Mouse (Mus musculus) midbrain, embryonic 11.5 days (tissue): ENCODE measurements around the gene Shh. TPM values are rescaled to one million over a fixed set of nuclear protein-coding genes. Genes with fewer than 3 reads are reported as not detected.

Source experiments
- ATAC-seq: fragments of 200-750 bp; cut with Nextera tagmentation; 2 replicates; pipeline ENCODE4 v1.8.0; 2017; ENCODE audit warnings: moderate TSS enrichment, moderate library complexity; ENCODE audit not compliant: low FRiP score
- DNase-seq: peaks from one replicate; pipeline ENCODE4 v3.0.0; 2015; ENCODE audit warnings: low spot score; ENCODE audit errors: missing footprints
- H3K27ac ChIP-seq: fragments of 300-500 bp; sonication (generic); 2 replicates; pipeline ENCODE4 v1.5.1; 2014; ENCODE audit warnings: low read depth, low read length
- H3K27me3 ChIP-seq: fragments of 300-500 bp; sonication (generic); 2 replicates; pipeline ENCODE4 v1.6.1; 2014; ENCODE audit warnings: mild to moderate bottlenecking, low read length, moderate library complexity, mixed read lengths; ENCODE audit not compliant: control insufficient read depth, insufficient read depth
- H3K36me3 ChIP-seq: fragments of 300-500 bp; sonication (generic); 2 replicates; pipeline ENCODE4 v1.6.1; 2014; ENCODE audit warnings: mild to moderate bottlenecking, low read length, moderate library complexity, mixed read lengths; ENCODE audit not compliant: control insufficient read depth, insufficient read depth
- H3K4me1 ChIP-seq: fragments of 300-500 bp; sonication (generic); 2 replicates; pipeline ENCODE4 v1.6.1; 2014; ENCODE audit warnings: low read length; ENCODE audit not compliant: control insufficient read depth, insufficient read depth
- H3K4me2 ChIP-seq: fragments of 300-500 bp; sonication (generic); 2 replicates; pipeline ENCODE4 v1.6.1; 2014; ENCODE audit warnings: mild to moderate bottlenecking, moderate library complexity
- H3K4me3 ChIP-seq: fragments of 300-500 bp; sonication (generic); 2 replicates; pipeline ENCODE4 v1.5.1; 2014; ENCODE audit warnings: low read depth, low read length
- H3K9ac ChIP-seq: fragments of 300-500 bp; sonication (generic); 2 replicates; pipeline ENCODE4 v1.6.1; 2014; ENCODE audit warnings: low read length
- H3K9me3 ChIP-seq: fragments of 300-500 bp; sonication (generic); 2 replicates; pipeline ENCODE4 v1.6.1; 2016; ENCODE audit warnings: low read length; ENCODE audit not compliant: control insufficient read depth
- WGBS: fragments of 180-500 bp; shearing (Covaris S2); extraction: QIAGEN DNeasy Blood & Tissue Kit; methylation state at CpG from one replicate; pipeline ENCODE4 v1.1.7; 2014; 5-methylcytosine and 5-hydroxymethylcytosine counted together
- polyA plus RNA-seq: library from polyadenylated mRNA; unstranded; fragments of >200 nt; fragmentation: Nextera tagmentation; extraction: Ambion mirVana; gene quantifications from 2 replicates; pipeline ENCODE4 v1.2.1, GENCODE M21; 2014

Gene Shh
- polyA plus RNA-seq, 1 experiment from 2014 or later: 6.8 TPM

DNA sequence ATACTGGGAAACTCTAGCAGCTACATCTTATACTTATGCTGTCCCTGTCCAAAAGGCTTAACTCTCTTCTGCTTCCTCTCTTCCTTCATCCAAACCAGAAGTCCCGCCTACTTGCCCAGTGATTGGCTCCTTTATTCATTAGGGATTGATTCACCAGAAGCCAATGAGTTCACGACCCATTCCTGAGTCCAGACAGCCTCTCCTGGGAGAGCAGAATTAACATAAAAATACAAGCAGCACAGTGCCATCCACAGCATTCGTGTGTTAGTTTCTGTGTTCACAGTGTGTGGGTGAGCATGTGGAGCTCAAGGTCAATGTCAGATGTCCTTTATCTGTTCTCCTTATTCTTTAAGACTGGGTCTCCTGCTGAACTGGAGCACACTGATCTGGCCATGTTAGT is 13.5 kb downstream of the Shh start:
- no peak overlapping the region for H3K4me2 ChIP-seq
- peaks cover 11% of the 10 kb centered on the region for H3K4me1 ChIP-seq
- no peak overlapping the region for H3K27ac ChIP-seq
- H3K4me3 ChIP-seq: no peak overlapping the region
- H3K36me3 ChIP-seq: no peaks in the 10 kb centered on the region
- DNase-seq (peak; percentile 84), ATAC-seq (peak; percentile 56)
- no peaks in the 10 kb centered on the region for H3K9me3 ChIP-seq
- peaks cover 29% of the 10 kb centered on the region for H3K27me3 ChIP-seq
- 18% methylated on average over 3 of the region's 3 CpGs for WGBS
- no peak overlapping the region for H3K9ac ChIP-seq

DNA sequence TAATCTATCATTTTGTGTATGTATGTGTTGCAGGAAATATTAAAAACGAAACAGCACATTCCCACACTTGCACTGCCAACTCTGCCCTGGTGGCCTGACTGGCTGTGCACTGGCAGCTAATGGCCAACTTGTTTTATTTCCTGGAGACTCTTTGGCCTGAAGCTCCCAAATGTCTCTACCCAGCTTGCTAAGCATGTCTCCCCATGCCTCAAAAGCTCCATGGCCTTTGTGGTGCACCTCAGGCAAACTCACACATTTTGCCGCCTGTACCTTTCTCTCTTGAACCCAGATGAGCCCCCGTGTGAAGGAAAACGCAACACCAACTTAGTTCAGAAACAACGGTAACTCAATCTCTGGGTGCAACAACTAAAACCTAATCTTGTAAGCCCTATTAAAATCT is 14.0 kb downstream of the Shh start:
- no peak overlapping the region for H3K4me3 ChIP-seq
- no peak overlapping the region for H3K4me2 ChIP-seq
- WGBS: 85% methylated on average over 5 of the region's 5 CpGs
- no peaks in the 10 kb centered on the region for H3K36me3 ChIP-seq
- peaks cover 8% of the 10 kb centered on the region for H3K4me1 ChIP-seq
- no peak overlapping the region for H3K27ac ChIP-seq
- peak; percentile 82 for DNase-seq
- no peak for ATAC-seq
- H3K27me3 ChIP-seq: peaks cover 24% of the 10 kb centered on the region
- no peak overlapping the region for H3K9ac ChIP-seq
- H3K9me3 ChIP-seq: no peaks in the 10 kb centered on the region

DNA sequence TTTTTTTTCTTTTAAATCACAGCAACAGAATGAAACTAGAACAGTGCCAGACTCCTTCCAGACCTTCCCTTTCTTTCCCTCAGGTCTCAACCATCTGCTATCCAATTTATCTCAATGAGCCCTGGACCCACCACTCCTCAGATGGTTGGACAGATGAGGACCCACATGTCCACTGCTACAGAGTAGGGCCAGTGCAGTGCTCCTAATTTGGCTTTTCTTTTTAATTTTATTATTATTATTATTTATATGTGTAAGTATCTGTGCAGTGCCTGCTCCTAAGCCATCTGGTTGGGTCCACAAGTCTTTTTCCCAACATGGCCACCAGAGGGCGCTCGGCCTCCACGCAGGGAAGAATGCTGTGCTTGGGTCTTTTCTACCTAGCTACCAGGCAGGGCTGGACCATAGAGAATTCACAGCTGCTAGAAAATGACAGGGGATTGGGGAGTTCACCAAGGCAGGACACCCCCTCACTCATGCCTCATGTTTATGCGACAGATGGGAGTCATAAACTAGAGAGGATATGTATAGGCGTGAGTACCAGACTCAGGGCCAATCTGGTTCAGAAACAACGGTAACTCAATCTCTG is 15.9 kb downstream of the Shh start:
- Histone ChIP-seq H3K27me3 (peaks cover 8% of the 10 kb centered on the region), H3K4me1 (peaks cover 4% of the 10 kb centered on the region; the same call in 1 of the 2 replicates), H3K9me3 (no peaks in the 10 kb centered on the region), H3K9ac (no peak overlapping the region), H3K4me2 (no peak overlapping the region), H3K27ac (no peak overlapping the region), H3K36me3 (no peaks in the 10 kb centered on the region), H3K4me3 (no peak overlapping the region)
- DNase-seq: peak; percentile 99
- 33% methylated on average over 6 of the region's 6 CpGs for WGBS
- ATAC-seq: peak; percentile 75

DNA sequence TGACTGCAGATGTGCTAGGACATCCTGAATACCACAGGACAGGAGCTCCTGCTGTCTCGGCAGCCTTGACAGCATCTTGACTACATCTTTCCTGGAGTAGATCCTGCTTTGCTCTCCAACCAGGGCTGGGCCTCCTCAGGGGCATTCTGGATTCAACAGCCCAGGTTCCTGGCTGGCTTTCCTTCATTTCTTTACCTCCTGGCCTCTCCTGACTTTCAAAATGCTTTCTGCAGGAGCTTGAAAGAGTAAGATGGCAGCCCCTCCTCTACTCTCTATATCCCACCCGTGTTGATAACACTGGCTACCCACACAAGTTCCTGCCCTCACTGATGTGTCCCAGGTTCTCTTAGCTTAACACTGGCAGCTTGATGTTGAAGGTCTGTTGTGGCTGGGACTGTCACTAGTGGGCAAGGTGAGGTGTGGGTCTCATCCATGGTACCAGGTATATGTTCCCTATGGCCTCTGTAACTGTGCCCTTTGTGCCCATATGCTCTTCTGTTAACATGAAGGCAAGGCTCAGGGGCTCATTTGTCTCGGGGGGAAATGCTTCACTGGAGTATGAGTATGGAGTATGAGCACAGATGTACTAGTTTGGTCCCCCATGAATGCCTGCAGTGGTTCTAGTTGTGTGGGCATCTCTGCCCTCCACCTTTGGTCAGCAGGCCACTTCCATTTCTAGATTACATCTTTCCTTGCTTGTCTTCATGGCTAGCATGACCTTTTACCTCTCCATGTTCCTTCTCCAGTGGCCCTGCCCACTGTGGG is 16.7 kb downstream of the Shh start:
- no peak for ATAC-seq
- no peak overlapping the region for H3K4me3 ChIP-seq

DNA sequence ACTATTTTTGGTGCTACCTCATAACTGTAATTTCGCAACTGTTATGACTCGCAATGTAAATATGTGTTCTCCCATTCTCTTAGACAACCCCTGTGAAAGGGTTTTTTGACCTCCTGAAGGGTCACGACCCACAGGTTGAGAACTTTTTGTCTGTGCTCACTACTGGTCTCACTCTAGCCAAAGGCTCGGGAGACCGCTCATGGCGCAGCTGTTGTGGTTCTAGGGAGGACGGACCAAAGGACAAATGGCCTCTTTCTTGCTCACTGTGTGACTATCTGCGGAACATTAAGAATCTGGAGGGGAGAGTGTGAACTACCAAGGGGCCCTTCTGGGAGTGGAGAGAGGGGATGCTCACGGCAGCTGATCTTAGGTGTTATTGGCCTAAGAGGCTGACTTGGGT is 41.1 kb downstream of the Shh start:
- no peak overlapping the region for H3K9ac ChIP-seq
- 91% methylated on average over 9 of the region's 9 CpGs for WGBS
- no peaks in the 10 kb centered on the region for H3K36me3 ChIP-seq
- no peak for ATAC-seq
- no peak overlapping the region for H3K27ac ChIP-seq
- no peaks in the 10 kb centered on the region for H3K4me1 ChIP-seq
- peak; percentile 70 for DNase-seq
- H3K9me3 ChIP-seq: no peaks in the 10 kb centered on the region
- no peaks in the 10 kb centered on the region for H3K27me3 ChIP-seq
- no peak overlapping the region for H3K4me3 ChIP-seq
- no peak overlapping the region for H3K4me2 ChIP-seq

More for the DNA sequence above, 16.7 kb downstream of the Shh start:
- Histone ChIP-seq H3K27ac (no peak overlapping the region), H3K27me3 (no peaks in the 10 kb centered on the region; the same call in 1 of the 2 replicates), H3K9ac (no peak overlapping the region), H3K4me1 (peaks cover 4% of the 10 kb centered on the region; the same call in 1 of the 2 replicates), H3K9me3 (no peaks in the 10 kb centered on the region), H3K36me3 (no peaks in the 10 kb centered on the region), H3K4me2 (no peak overlapping the region)
- DNase-seq: peak; percentile 2
- WGBS: 63% methylated on average over 3 of the region's 3 CpGs

DNA sequence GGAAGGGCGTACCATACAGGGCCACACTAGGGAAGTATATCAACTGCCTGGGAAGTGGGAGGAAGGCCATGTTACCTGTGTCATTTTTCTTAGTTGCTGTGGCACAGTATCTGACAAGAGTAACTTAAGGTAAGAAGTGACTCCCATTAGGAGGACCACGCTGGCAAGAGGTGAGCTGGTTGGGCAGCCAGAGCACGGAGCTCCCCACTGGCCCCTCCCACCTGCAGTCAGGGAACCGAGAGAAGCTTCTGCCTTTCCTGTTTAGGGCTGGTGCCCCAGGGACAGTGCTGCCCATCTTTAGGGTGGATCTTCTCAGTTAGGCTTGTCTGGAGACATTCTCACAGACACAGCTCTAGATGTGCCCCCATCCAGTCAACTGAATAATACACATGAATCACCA is 43.3 kb downstream of the Shh start:
- H3K36me3 ChIP-seq: peaks cover 2% of the 10 kb centered on the region; the same call in 1 of the 2 replicates
- WGBS: 71% methylated on average over 4 of the region's 4 CpGs
- DNase-seq (no peak), ATAC-seq (no peak)
- H3K4me1 ChIP-seq: no peaks in the 10 kb centered on the region
- H3K9me3 ChIP-seq: no peaks in the 10 kb centered on the region
- H3K27ac ChIP-seq: no peak overlapping the region
- no peak overlapping the region for H3K4me3 ChIP-seq
- no peak overlapping the region for H3K9ac ChIP-seq
- H3K27me3 ChIP-seq: no peaks in the 10 kb centered on the region
- H3K4me2 ChIP-seq: no peak overlapping the region

DNA sequence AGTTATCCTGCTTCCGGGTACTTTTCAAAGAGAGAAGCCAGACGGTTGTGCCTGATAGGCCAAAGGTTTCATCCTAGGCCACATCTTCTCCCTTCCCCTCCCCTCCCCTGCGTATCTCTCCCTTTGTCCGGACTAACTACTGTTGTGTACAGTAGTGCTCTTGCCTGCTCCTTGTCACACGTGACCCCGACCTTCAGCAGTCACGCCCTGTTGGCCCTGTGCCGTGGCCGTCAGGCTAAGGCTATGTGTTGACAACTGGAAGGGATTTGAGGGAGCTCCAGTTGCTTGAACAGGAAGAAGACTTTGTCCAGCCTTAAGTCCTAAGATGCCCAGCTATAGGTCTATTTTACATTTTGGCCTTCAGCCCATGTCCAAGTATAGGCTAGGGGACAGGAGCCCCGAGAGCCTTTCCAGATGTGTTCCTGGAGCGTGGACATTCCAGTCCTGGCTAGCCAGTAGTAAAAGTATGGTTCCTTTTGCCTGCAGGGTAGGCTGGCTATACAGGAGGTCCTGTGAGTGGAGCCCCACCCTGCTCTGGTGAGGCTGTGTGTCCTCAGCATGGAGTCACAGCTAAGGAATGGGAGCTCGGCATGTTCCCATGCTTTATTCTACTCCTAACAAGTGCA is 47.3 kb downstream of the Shh start:
- Histone ChIP-seq H3K4me2 (no peak overlapping the region), H3K27me3 (no peaks in the 10 kb centered on the region), H3K4me3 (no peak overlapping the region), H3K9me3 (no peaks in the 10 kb centered on the region), H3K36me3 (peaks cover 11% of the 10 kb centered on the region; the same call in 1 of the 2 replicates), H3K27ac (no peak overlapping the region), H3K9ac (no peak overlapping the region), H3K4me1 (no peaks in the 10 kb centered on the region)
- WGBS: 92% methylated on average over 12 of the region's 12 CpGs
- no peak for DNase-seq
- ATAC-seq: no peak

DNA sequence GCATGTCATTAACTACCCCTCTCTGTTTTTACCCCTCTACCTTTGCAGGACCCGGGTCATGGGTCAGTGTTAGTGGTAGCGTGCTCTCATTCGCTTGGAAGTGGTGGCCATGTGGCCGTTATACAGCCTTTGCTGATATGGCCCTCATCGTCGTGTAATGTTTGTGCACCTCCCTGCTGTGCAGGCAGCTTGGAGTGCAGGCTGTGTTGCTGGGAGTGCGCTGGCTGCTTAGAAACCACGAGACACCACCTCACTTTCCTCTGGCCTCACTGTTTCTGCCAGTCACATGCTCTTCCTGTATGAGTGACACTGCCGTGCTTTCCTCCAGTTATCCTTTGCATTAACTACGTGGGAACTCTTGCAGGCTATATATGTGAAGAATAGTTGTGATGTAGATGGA is 48.3 kb downstream of the Shh start:
- Histone ChIP-seq H3K9ac (no peak overlapping the region), H3K36me3 (peaks cover 21% of the 10 kb centered on the region), H3K27me3 (no peaks in the 10 kb centered on the region), H3K4me3 (no peak overlapping the region), H3K4me2 (no peak overlapping the region), H3K4me1 (no peaks in the 10 kb centered on the region), H3K27ac (no peak overlapping the region), H3K9me3 (no peaks in the 10 kb centered on the region)
- no peak for ATAC-seq
- 90% methylated on average over 10 of the region's 10 CpGs for WGBS
- no peak for DNase-seq

DNA sequence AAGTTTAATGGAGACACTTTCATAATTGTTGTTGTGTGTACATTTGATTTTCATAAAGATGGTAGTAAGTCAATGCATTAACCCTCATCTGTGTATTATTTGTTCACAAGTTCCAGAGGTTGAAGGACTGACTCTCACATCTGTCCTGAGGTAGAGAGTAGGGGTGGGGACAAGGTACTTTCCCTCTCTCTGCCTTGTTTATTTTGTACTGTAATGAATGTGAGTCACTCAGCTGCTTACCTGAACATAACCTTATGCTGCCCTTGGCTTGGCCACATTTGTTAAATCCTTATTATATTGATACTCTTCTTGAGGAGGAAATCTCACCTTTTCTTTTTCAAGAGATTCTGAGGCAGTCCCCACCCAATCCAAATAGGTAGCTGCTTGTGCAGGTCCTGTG is 51.0 kb downstream of the Shh start:
- H3K9ac ChIP-seq: no peak overlapping the region
- no peak overlapping the region for H3K4me2 ChIP-seq
- no peaks in the 10 kb centered on the region for H3K9me3 ChIP-seq
- no peaks in the 10 kb centered on the region for H3K4me1 ChIP-seq
- no peaks in the 10 kb centered on the region for H3K27me3 ChIP-seq
- DNase-seq: no peak
- H3K27ac ChIP-seq: no peak overlapping the region
- peaks cover 26% of the 10 kb centered on the region for H3K36me3 ChIP-seq
- H3K4me3 ChIP-seq: no peak overlapping the region
- no peak for ATAC-seq
